Mouse (Mus musculus): Measurements from ENCODE around the gene Pdha1. TPM values are rescaled to one million over a fixed set of nuclear protein-coding genes. Genes with fewer than 3 reads are reported as not detected.

The Pdha1 gene
- polyA plus RNA-seq, 2 experiments, result 34.8 to 51.2 TPM

DNA sequence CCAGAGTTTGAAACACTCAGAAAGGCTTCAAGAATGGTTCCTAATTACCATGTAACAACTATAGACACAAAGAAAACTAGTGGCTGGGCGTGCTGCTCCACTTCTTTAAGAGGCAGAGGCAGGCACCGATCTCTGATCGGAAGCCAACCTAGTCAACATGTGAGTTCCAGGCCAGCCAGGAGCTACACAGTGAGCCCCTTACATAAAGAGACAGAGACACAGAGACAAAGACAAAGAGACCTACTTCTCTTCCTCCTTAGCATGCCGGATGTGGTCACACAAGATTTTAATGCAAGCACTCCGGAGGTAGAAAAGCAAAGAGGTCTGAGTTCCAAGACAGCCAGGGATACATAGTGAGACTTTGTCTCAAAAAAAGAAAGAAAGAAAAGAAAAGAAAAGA, 2.1 kb downstream of the Pdha1 start:
- H3K27me3 ChIP-seq (ENCODE audit: control insufficient read depth, insufficient read depth, low read length), result no peaks in the 10 kb centered on the region
- 19% methylated on average over 5 of the region's 5 CpGs for WGBS (ENCODE audit: insufficient replicate concordance)
- no peak for ATAC-seq (ENCODE audit: insufficient read depth)
- H3K9ac ChIP-seq (replicated peaks), result no peak overlapping the region; the same call in 1 of the 2 replicates
- H3K27ac ChIP-seq, result no peak overlapping the region
- DNase-seq (ENCODE audit: low read depth in 3 of 3, low spot score in 3 of 3), result no peak
- no peaks in the 10 kb centered on the region for H3K9me3 ChIP-seq (ENCODE audit: control insufficient read depth, low read length)
- peaks cover 0 to 7% of the 10 kb centered on the region in 2 experiments; a peak in 2 of 4 replicates for H3K4me1 ChIP-seq (replicated peaks; ENCODE audit: control insufficient read depth in 2 of 2, insufficient read depth in 2 of 2, low read length in 1 of 2)
- peak overlapping the region; percentile 59 to 62 for H3K4me3 ChIP-seq (ENCODE audit: insufficient read depth in 1 of 2, low read depth in 2 of 2, low read length in 2 of 2)
- no peaks in the 10 kb centered on the region for H3K36me3 ChIP-seq (replicated peaks; ENCODE audit: control insufficient read depth, insufficient read depth, low read depth)
- no peak for TF ChIP-seq EP300 (IDR thresholded peaks at IDR 0.05; ENCODE audit: low read depth)
- no peak for TF ChIP-seq CTCF (IDR thresholded peaks at IDR 0.05; ENCODE audit: low read depth)
- peak overlapping the region; percentile 66 for H3K4me2 ChIP-seq (ENCODE audit: low read depth)

DNA sequence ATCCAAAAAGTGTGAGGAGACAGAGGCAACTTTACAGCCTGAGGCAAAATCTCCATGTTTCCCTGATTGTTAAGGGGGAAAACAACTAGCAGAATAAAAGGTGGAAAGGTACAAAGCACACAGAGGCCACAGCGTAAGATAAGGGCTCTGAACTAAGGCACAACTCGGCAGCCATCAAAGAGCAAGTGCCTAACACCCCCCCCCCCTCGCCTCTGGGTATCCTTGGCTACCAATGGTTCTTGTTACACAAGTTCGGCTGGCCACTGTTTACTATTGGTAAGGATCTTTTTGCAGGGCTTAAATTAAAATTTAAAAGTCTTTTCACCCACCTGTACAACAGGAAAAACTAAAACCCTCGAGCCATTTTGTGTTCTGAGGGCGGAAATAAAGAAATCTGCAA, 2.5 kb downstream of the Pdha1 start:
- Histone ChIP-seq H3K9ac (replicated peaks) (no peak overlapping the region; the same call in 1 of the 2 replicates), H3K9me3 (ENCODE audit: control insufficient read depth, low read length) (no peaks in the 10 kb centered on the region), H3K36me3 (replicated peaks; ENCODE audit: control insufficient read depth, insufficient read depth, low read depth) (no peaks in the 10 kb centered on the region), H3K27ac (no peak overlapping the region), H3K27me3 (ENCODE audit: control insufficient read depth, insufficient read depth, low read length) (no peaks in the 10 kb centered on the region), H3K4me1 (replicated peaks; ENCODE audit: control insufficient read depth in 2 of 2, insufficient read depth in 2 of 2, low read length in 1 of 2) (peaks cover 0 to 7% of the 10 kb centered on the region in 2 experiments; a peak in 2 of 4 replicates), H3K4me2 (ENCODE audit: low read depth) (peak overlapping the region; percentile 66), H3K4me3 (ENCODE audit: insufficient read depth in 1 of 2, low read depth in 2 of 2, low read length in 2 of 2) (peak overlapping the region; percentile 13 to 62; a peak in 2 of 4 replicates)
- 20% methylated on average over 6 of the region's 6 CpGs for WGBS (ENCODE audit: insufficient replicate concordance)
- TF ChIP-seq CTCF (IDR thresholded peaks at IDR 0.05; ENCODE audit: low read depth) (no peak), EP300 (IDR thresholded peaks at IDR 0.05; ENCODE audit: low read depth) (no peak)
- no peak for DNase-seq (ENCODE audit: low read depth in 3 of 3, low spot score in 3 of 3)
- no peak for ATAC-seq (ENCODE audit: insufficient read depth)

DNA sequence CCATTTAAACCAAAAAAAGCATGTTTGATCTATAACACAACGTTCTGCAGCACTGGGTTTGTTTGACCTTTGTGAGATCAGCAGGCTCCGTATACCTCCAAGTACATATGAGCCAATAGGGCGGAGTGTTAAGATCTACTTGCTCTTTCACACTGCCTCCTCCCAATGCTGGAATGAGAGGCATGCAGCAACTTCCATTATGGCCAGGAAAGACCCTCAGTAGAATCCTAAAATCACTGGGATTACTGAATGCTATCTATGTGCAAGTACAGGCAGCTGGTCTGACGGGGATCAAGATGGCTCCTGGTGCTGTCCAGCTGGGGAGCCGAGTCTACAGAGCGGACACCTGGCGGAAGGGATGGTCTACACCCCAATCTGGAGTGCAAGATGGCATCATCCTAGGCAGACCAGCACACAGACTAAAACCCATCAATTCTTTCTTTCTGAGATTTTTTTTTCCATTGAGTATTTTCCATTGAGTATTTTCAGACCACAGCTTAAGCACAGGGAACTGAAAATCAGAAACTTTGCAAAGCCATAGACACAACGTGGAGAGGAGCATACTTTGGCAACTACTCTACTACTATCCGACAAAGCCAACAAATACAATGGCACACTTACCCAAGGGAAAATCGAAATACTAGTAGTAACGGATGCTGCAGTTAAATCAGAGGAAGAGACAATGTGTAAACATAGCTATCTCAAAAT, 3.9 kb downstream of the Pdha1 start:
- Histone ChIP-seq H3K4me2 (ENCODE audit: low read depth) (no peak overlapping the region), H3K4me1 (replicated peaks; ENCODE audit: control insufficient read depth in 2 of 2, insufficient read depth in 2 of 2, low read length in 1 of 2) (peaks cover 0 to 7% of the 10 kb centered on the region in 2 experiments; a peak in 2 of 4 replicates), H3K4me3 (ENCODE audit: insufficient read depth in 1 of 2, low read depth in 2 of 2, low read length in 2 of 2) (no peak overlapping the region), H3K27me3 (ENCODE audit: control insufficient read depth, insufficient read depth, low read length) (no peaks in the 10 kb centered on the region), H3K9me3 (ENCODE audit: control insufficient read depth, low read length) (no peaks in the 10 kb centered on the region), H3K36me3 (replicated peaks; ENCODE audit: control insufficient read depth, insufficient read depth, low read depth) (0 out of 2 replicates have a peak, but pooled peaks cover 3% of the 10 kb centered on the region), H3K9ac (replicated peaks) (no peak overlapping the region), H3K27ac (no peak overlapping the region)
- DNase-seq (ENCODE audit: low read depth in 3 of 3, low spot score in 3 of 3) (no peak), ATAC-seq (ENCODE audit: insufficient read depth) (no peak)
- 73% methylated on average over 11 of the region's 11 CpGs for WGBS (ENCODE audit: insufficient replicate concordance)
- no peak for TF ChIP-seq CTCF (IDR thresholded peaks at IDR 0.05; ENCODE audit: low read depth)
- no peak for TF ChIP-seq EP300 (IDR thresholded peaks at IDR 0.05; ENCODE audit: low read depth)

DNA sequence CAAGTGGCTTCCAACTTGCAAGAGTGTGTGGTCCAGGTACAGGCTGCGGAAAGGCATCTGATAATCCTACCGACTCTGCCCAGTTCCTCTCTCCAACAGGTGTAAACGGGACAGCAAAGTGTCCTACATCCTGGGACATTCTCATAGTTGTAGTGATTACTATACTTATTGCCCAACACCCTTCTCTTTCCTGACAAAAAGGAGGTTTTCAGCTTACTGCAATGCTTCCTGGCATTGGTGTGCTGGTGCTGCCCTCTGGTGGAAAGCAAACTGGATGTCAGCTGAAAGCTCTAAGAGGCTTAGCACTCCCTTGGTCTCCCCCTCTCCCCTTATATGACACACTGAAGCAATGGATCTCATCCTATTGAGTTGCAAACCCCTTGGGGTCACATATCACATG, 21.6 kb downstream of the Pdha1 start:
- Histone ChIP-seq H3K27me3 (ENCODE audit: control insufficient read depth, insufficient read depth, low read length) (no peaks in the 10 kb centered on the region), H3K4me3 (ENCODE audit: insufficient read depth in 1 of 2, low read depth in 2 of 2, low read length in 2 of 2) (no peak overlapping the region), H3K27ac (no peak overlapping the region), H3K9ac (replicated peaks) (no peak overlapping the region), H3K36me3 (replicated peaks; ENCODE audit: control insufficient read depth, insufficient read depth, low read depth) (no peaks in the 10 kb centered on the region), H3K9me3 (ENCODE audit: control insufficient read depth, low read length) (no peaks in the 10 kb centered on the region), H3K4me1 (replicated peaks; ENCODE audit: control insufficient read depth in 2 of 2, insufficient read depth in 2 of 2, low read length in 1 of 2) (0 out of 4 replicates have a peak, but pooled peaks cover 0 to 2% of the 10 kb centered on the region in 2 experiments), H3K4me2 (ENCODE audit: low read depth) (no peak overlapping the region)
- peak in 1 of 3 experiments; percentile 17 for DNase-seq (ENCODE audit: low read depth in 3 of 3, low spot score in 3 of 3)
- 50% methylated on average over 3 of the region's 3 CpGs for WGBS (ENCODE audit: insufficient replicate concordance)
- TF ChIP-seq EP300 (IDR thresholded peaks at IDR 0.05; ENCODE audit: low read depth) (no peak), CTCF (IDR thresholded peaks at IDR 0.05; ENCODE audit: low read depth) (peak; percentile 73)
- ATAC-seq (ENCODE audit: insufficient read depth), result peak; percentile 45; the same call in 1 of the 2 replicates

DNA sequence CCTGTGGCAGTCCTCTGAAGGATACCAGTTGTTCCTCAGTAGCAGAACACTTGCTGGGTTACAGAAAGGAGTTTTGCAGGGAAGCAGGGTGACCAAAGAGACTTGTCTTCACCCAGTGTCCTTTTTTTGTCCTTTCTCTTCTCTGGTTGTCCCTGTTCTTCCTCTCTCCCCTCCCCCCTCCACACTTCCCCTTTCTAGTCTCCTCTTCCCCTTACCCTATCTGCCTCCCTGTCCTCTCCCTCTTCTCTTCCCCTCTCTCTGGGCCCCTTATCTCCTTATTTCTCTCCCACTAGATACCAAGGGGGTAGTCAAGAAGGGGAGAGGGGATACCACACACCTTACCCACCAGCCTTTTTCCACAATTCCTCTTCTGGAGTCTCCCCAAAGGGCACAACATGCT, 22.1 kb downstream of the Pdha1 start:
- Histone ChIP-seq H3K4me2 (ENCODE audit: low read depth) (no peak overlapping the region), H3K9ac (replicated peaks) (no peak overlapping the region), H3K27me3 (ENCODE audit: control insufficient read depth, insufficient read depth, low read length) (no peaks in the 10 kb centered on the region), H3K36me3 (replicated peaks; ENCODE audit: control insufficient read depth, insufficient read depth, low read depth) (no peaks in the 10 kb centered on the region), H3K9me3 (ENCODE audit: control insufficient read depth, low read length) (no peaks in the 10 kb centered on the region), H3K4me1 (replicated peaks; ENCODE audit: control insufficient read depth in 2 of 2, insufficient read depth in 2 of 2, low read length in 1 of 2) (0 out of 4 replicates have a peak, but pooled peaks cover 0 to 2% of the 10 kb centered on the region in 2 experiments), H3K4me3 (ENCODE audit: insufficient read depth in 1 of 2, low read depth in 2 of 2, low read length in 2 of 2) (no peak overlapping the region), H3K27ac (no peak overlapping the region)
- ATAC-seq (ENCODE audit: insufficient read depth), result no peak
- DNase-seq (ENCODE audit: low read depth in 3 of 3, low spot score in 3 of 3), result no peak
- TF ChIP-seq CTCF (IDR thresholded peaks at IDR 0.05; ENCODE audit: low read depth) (no peak), EP300 (IDR thresholded peaks at IDR 0.05; ENCODE audit: low read depth) (no peak)
